Mouse (Mus musculus) E14TG2a.4 (cell line): ENCODE data around the gene Bcl11b.

Experiments
- H3K27me3 ChIP-seq: 2 replicates; pipeline ENCODE4 v1.6.1; 2014; ENCODE audit warnings: low read length, control low read depth; ENCODE audit not compliant: insufficient read depth
- H3K36me3 ChIP-seq: 2 replicates; pipeline ENCODE4 v1.6.1; 2014; ENCODE audit warnings: low read length, control low read depth; ENCODE audit not compliant: insufficient read depth
- H3K4me1 ChIP-seq: replicated peaks from 2 replicates; pipeline ENCODE4 v1.6.1; 2014; ENCODE audit warnings: low read depth, low read length, control low read depth
- H3K4me3 ChIP-seq: replicated peaks from 2 replicates; pipeline ENCODE4 v1.5.1; 2014; ENCODE audit warnings: mild to moderate bottlenecking, low read length
- H3K9me3 ChIP-seq: 2 replicates; pipeline ENCODE4 v1.6.1; 2014; ENCODE audit warnings: low read length, control low read depth
- CTCF ChIP-seq: conservative IDR thresholded peaks from 2 replicates; pipeline ENCODE4 v1.5.1; 2014; ENCODE audit warnings: low read length
- NANOG ChIP-seq: IDR thresholded peaks from 2 replicates; pipeline ENCODE4 v1.6.1; 2014; ENCODE audit warnings: borderline replicate concordance, low read length, mixed read lengths
- POU5F1 ChIP-seq: IDR thresholded peaks from 2 replicates; pipeline ENCODE4 v1.6.1; 2014; ENCODE audit warnings: low read length, borderline replicate concordance

The Bcl11b gene

GRCm38 (mm10) chr12:107961843-107962242 lies 41.6 kb downstream of the Bcl11b start:
- Histone ChIP-seq H3K4me3 (no peak overlapping the region), H3K4me1 (peaks cover 27% of the 10 kb centered on the region)
- TF ChIP-seq CTCF (no peak), NANOG (no peak), POU5F1 (no peak)

GRCm38 (mm10) chr12:107960789-107961491 lies 42.5 kb downstream of the Bcl11b start:
- Histone ChIP-seq H3K4me1 (peaks cover 27% of the 10 kb centered on the region), H3K36me3 (no peaks in the 10 kb centered on the region), H3K4me3 (no peak overlapping the region), H3K9me3 (no peaks in the 10 kb centered on the region), H3K27me3 (peaks cover 31% of the 10 kb centered on the region)
- no peak for TF ChIP-seq POU5F1
- no peak for TF ChIP-seq CTCF
- no peak for TF ChIP-seq NANOG

More at GRCm38 (mm10) chr12:107961843-107962242, 41.6 kb downstream of the Bcl11b start:
- peaks cover 40% of the 10 kb centered on the region for H3K27me3 ChIP-seq
- H3K36me3 ChIP-seq: no peaks in the 10 kb centered on the region
- H3K9me3 ChIP-seq: no peaks in the 10 kb centered on the region

GRCm38 (mm10) chr12:107960365-107960764 lies 43.0 kb downstream of the Bcl11b start:
- no peak overlapping the region for H3K4me3 ChIP-seq
- H3K36me3 ChIP-seq: no peaks in the 10 kb centered on the region
- H3K4me1 ChIP-seq: peaks cover 22% of the 10 kb centered on the region
- peaks cover 27% of the 10 kb centered on the region for H3K27me3 ChIP-seq
- H3K9me3 ChIP-seq: no peaks in the 10 kb centered on the region
- no peak for TF ChIP-seq NANOG
- TF ChIP-seq CTCF: no peak; the same call in 1 of the 2 replicates
- TF ChIP-seq POU5F1: no peak

GRCm38 (mm10) chr12:107959872-107960271 lies 43.5 kb downstream of the Bcl11b start:
- TF ChIP-seq CTCF (no peak), POU5F1 (no peak), NANOG (no peak)
- H3K27me3 ChIP-seq: peaks cover 27% of the 10 kb centered on the region
- H3K36me3 ChIP-seq: no peaks in the 10 kb centered on the region
- H3K9me3 ChIP-seq: no peaks in the 10 kb centered on the region
- peaks cover 17% of the 10 kb centered on the region for H3K4me1 ChIP-seq
- H3K4me3 ChIP-seq: no peak overlapping the region

GRCm38 (mm10) chr12:107953044-107953684 lies 50.2 kb downstream of the Bcl11b start:
- Histone ChIP-seq H3K4me1 (peaks cover 21% of the 10 kb centered on the region), H3K4me3 (no peak overlapping the region), H3K9me3 (no peaks in the 10 kb centered on the region), H3K27me3 (peaks cover 45% of the 10 kb centered on the region), H3K36me3 (no peaks in the 10 kb centered on the region)
- TF ChIP-seq POU5F1 (no peak), CTCF (no peak), NANOG (no peak)

GRCm38 (mm10) chr12:107952318-107952724 lies 51.1 kb downstream of the Bcl11b start:
- no peak overlapping the region for H3K4me3 ChIP-seq
- no peaks in the 10 kb centered on the region for H3K36me3 ChIP-seq
- H3K4me1 ChIP-seq: peaks cover 30% of the 10 kb centered on the region
- no peaks in the 10 kb centered on the region for H3K9me3 ChIP-seq
- TF ChIP-seq CTCF (no peak), POU5F1 (no peak), NANOG (no peak)
- peaks cover 47% of the 10 kb centered on the region for H3K27me3 ChIP-seq

- peaks cover 33% of the 10 kb centered on the region for H3K4me1 ChIP-seq
- no peak for TF ChIP-seq CTCF
- TF ChIP-seq NANOG: no peak
- no peak for TF ChIP-seq POU5F1
- H3K9me3 ChIP-seq: no peaks in the 10 kb centered on the region
- 0 out of 2 replicates have a peak overlapping the region, but pooled peaks have one; percentile 4 for H3K4me3 ChIP-seq
- H3K36me3 ChIP-seq: no peaks in the 10 kb centered on the region
- H3K27me3 ChIP-seq: peaks cover 47% of the 10 kb centered on the region
Measured at GRCm38 (mm10) chr12:107950667-107951179, 52.7 kb downstream of the Bcl11b start.

GRCm38 (mm10) chr12:107949416-107949815 lies 54.0 kb downstream of the Bcl11b start:
- TF ChIP-seq CTCF: no peak
- Histone ChIP-seq H3K27me3 (peaks cover 39% of the 10 kb centered on the region), H3K4me3 (no peak overlapping the region), H3K4me1 (peaks cover 33% of the 10 kb centered on the region), H3K36me3 (no peaks in the 10 kb centered on the region), H3K9me3 (no peaks in the 10 kb centered on the region)

GRCm38 (mm10) chr12:107942100-107942499 lies 61.3 kb downstream of the Bcl11b start:
- H3K36me3 ChIP-seq: no peaks in the 10 kb centered on the region
- H3K9me3 ChIP-seq: no peaks in the 10 kb centered on the region; the same call in 1 of the 2 replicates
- H3K27me3 ChIP-seq: peaks cover 7% of the 10 kb centered on the region; the same call in 1 of the 2 replicates
- H3K4me3 ChIP-seq: no peak overlapping the region
- peaks cover 3% of the 10 kb centered on the region; the same call in 1 of the 2 replicates for H3K4me1 ChIP-seq
- no peak for TF ChIP-seq POU5F1
